11 mouse cellular contexts compared by ENCODE assay signal in the genomic region with DNA sequence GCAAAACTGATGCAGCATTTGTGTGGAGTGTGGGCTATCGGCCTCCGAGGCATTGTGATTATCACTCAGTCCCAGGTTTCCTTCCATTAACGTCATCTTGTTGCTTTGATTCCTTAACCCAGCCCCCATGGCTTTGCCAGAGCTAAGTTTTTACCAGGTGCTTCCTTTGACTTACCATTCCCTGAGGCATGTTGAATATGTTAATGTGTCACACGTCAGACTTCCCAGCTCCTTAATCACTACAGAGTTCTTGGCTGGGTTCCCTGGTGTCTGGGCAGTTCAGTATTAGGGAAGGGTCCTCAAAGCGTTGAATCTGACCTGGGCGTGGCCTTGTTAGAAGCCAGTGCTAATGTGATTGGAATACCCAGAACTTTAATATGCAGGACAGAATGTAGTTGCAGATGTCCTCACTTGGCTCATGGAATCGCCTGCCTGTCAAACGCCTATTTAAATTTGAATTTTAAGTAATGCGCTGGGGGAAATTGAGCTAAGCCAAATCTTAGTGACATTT. TPM values are rescaled to one million over a fixed set of nuclear protein-coding genes. Genes with fewer than 3 reads are reported as not detected.
A peak's percentile ranks its signal among the peaks of the same experiment; 100 is the strongest.
DNase-seq lines count a peak whose midpoint lies in the region; ATAC-seq lines count a peak whose summit lies in the region.
"Had no signal": no experiment of that assay in that cellular context is flagged by ENCODE, and none has a peak within 500 bp of the region (broad histone marks: within the 10 kb centered on the region; RNA-seq: fewer than 3 reads in every experiment).

No protein-coding gene starts in this region.

- H3K4me2 ChIP-seq in heart, embryonic 15.5 days: no peak overlapping the region

- peak; percentile 40 for ATAC-seq in heart, embryonic 15.5 days (replicated peaks; ENCODE audit: insufficient number of reproducible peaks, insufficient read depth, low FRiP score, low read depth)
- ATAC-seq: inflammation-experienced regulatory T-cells, adult 6 months had no signal

- no peaks in the 10 kb centered on the region for H3K36me3 ChIP-seq in heart, embryonic 15.5 days

- H3K27me3 ChIP-seq in heart, embryonic 15.5 days: no peaks in the 10 kb centered on the region

- no peak overlapping the region for H3K4me3 ChIP-seq in heart, embryonic 15.5 days

- 47% methylated on average over 9 of the region's 9 CpGs for WGBS in heart, embryonic 15.5 days

- no peak overlapping the region for H3K9ac ChIP-seq in heart, embryonic 15.5 days

- H3K4me1 ChIP-seq in heart, embryonic 15.5 days (replicated peaks): peaks cover 63% of the 10 kb centered on the region

- no peaks in the 10 kb centered on the region for H3K9me3 ChIP-seq in heart, embryonic 15.5 days (replicated peaks)

- intact Hi-C loops in gastrocnemius, postnatal 36 days (cut with DNase I): no loop called here

- peak overlapping the region; percentile 71 for H3K27ac ChIP-seq in heart, embryonic 15.5 days

- peak; percentile 96 for DNase-seq in heart, adult 11 months
- no peak for DNase-seq in heart, adult 8-10 months (ENCODE audit: low spot score)
- peak; percentile 63 for DNase-seq in brain, embryonic 18.5 days (ENCODE audit: low read depth, low spot score)
- peak; percentile 55 for DNase-seq in kidney, postnatal 14 days
- DNase-seq in retina, embryonic 14.5 days (ENCODE audit: low spot score): no peak
- DNase-seq in thymus, postnatal 25 days: no peak
- no peak for DNase-seq in gastrocnemius, postnatal 36 days
- DNase-seq: lung, postnatal 36 days; right cerebral cortex, adult 18-20 months had no signal

RNA-seq across cellular contexts. Expression of a gene that starts 23.6 kb away (rescaled TPM):
- 10 to 100 TPM; 33.9 to 36.9 (median 36.4) TPM for total RNA-seq in heart, adult 8-10 months (2022)
- polyA plus RNA-seq in heart, embryonic 15.5 days (2015; fragmentation: Nextera tagmentation; extraction: Ambion mirVana): 11.4 and 12.6 TPM in 2 replicates
- total RNA-seq in gastrocnemius, postnatal 36 days (2021): 10 to 100 TPM; 11.8 to 14.8 TPM

RNA-seq across cellular contexts. Expression of a gene that starts 51.1 kb away (rescaled TPM):
- 10 to 100 TPM; 11.5 to 13.4 (median 12.8) TPM for total RNA-seq in heart, adult 8-10 months (2022)
- 19.4 and 23.1 TPM in 2 replicates for polyA plus RNA-seq in heart, embryonic 15.5 days (2015; fragmentation: Nextera tagmentation; extraction: Ambion mirVana)
- total RNA-seq in gastrocnemius, postnatal 36 days (2021): 1 to 10 TPM; 7.6 to 8.4 TPM

Comparison
In these comparisons a context has a peak if more than half of its experiments do, and no peak if none do; other contexts are left out.
1. DNase-seq: peak in heart, adult 11 months (single experiment), brain, embryonic 18.5 days (single experiment) and kidney, postnatal 14 days (single experiment); none in heart, adult 8-10 months (single experiment), retina, embryonic 14.5 days (single experiment), thymus, postnatal 25 days (single experiment) and gastrocnemius, postnatal 36 days (0 of 2).